Mouse (Mus musculus) forebrain, embryonic 11.5 days (tissue): ENCODE results near the gene Gm4302. TPM values are rescaled to one million over a fixed set of nuclear protein-coding genes. Genes with fewer than 3 reads are reported as not detected.
"Not testable (repeated sequence)": the region's sequence is repeated elsewhere in the genome, so short reads cannot be mapped to it uniquely, and the experiment has no call there.

Experiments used
- ATAC-seq: fragments of 200-750 bp; cut with Nextera tagmentation; replicated peaks from 2 replicates; pipeline ENCODE4 v1.8.0; 2017; ENCODE audit warnings: moderate TSS enrichment; ENCODE audit not compliant: low FRiP score
- DNase-seq: peaks from one replicate; pipeline ENCODE4 v3.0.0-alpha.2; 2017; ENCODE audit warnings: low spot score
- H3K27ac ChIP-seq: fragments of 300-500 bp; sonication (generic); 2 replicates; pipeline ENCODE4 v1.5.1; 2014; ENCODE audit warnings: low read depth, low read length
- H3K27me3 ChIP-seq: fragments of 300-500 bp; sonication (generic); 2 replicates; pipeline ENCODE4 v1.6.1; 2014; ENCODE audit warnings: mild to moderate bottlenecking, low read length, mixed read lengths; ENCODE audit not compliant: control insufficient read depth, insufficient read depth
- H3K36me3 ChIP-seq: fragments of 300-500 bp; sonication (generic); 2 replicates; pipeline ENCODE4 v1.6.1; 2014; ENCODE audit warnings: mild to moderate bottlenecking, low read length, moderate library complexity, mixed read lengths; ENCODE audit not compliant: control insufficient read depth, insufficient read depth
- H3K4me1 ChIP-seq: fragments of 300-500 bp; sonication (generic); replicated peaks from 2 replicates; pipeline ENCODE4 v1.6.1; 2014; ENCODE audit warnings: low read length, mixed read lengths; ENCODE audit not compliant: control insufficient read depth, insufficient read depth
- H3K4me2 ChIP-seq: fragments of 300-500 bp; sonication (generic); 2 replicates; pipeline ENCODE4 v1.6.1; 2014; ENCODE audit warnings: low read depth, mild to moderate bottlenecking, low read length, moderate library complexity, mixed read lengths; ENCODE audit not compliant: severe bottlenecking
- H3K4me3 ChIP-seq: fragments of 300-500 bp; sonication (generic); 2 replicates; pipeline ENCODE4 v1.5.1; 2014; ENCODE audit warnings: low read depth, low read length
- H3K9ac ChIP-seq: fragments of 300-500 bp; sonication (generic); 2 replicates; pipeline ENCODE4 v1.6.1; 2014; ENCODE audit warnings: low read length
- H3K9me3 ChIP-seq: fragments of 300-500 bp; sonication (generic); 2 replicates; pipeline ENCODE4 v1.6.1; 2016; ENCODE audit warnings: low read length, mixed read lengths; ENCODE audit not compliant: control insufficient read depth
- WGBS: fragments of 180-500 bp; shearing (Covaris S2); extraction: QIAGEN DNeasy Blood & Tissue Kit; methylation state at CpG from one replicate; pipeline ENCODE4 v1.1.7; 2014; 5-methylcytosine and 5-hydroxymethylcytosine counted together
- polyA plus RNA-seq: library from polyadenylated mRNA; unstranded; fragments of >200 nt; fragmentation: Nextera tagmentation; extraction: Ambion mirVana; gene quantifications from 2 replicates; pipeline ENCODE4 v1.2.1, GENCODE M21; 2014

Gm4302 gene
- polyA plus RNA-seq = not detected in 2 replicates

GRCm38 (mm10) chr10:100340536-100340935 is at the start of gene Gm4302:
Gene Gm4302, plus strand, starts transcription at chr10:100340836.
- H3K27me3 ChIP-seq, H3K4me3 ChIP-seq, H3K9me3 ChIP-seq, H3K36me3 ChIP-seq, H3K4me1 ChIP-seq, DNase-seq, H3K4me2 ChIP-seq, H3K27ac ChIP-seq, H3K9ac ChIP-seq, ATAC-seq: not testable (repeated sequence)
- WGBS = no CpG with 5 or more reads among the region's 3 CpGs

- Histone ChIP-seq H3K4me1 (no peaks in the 10 kb centered on the region), H3K9me3 (no peaks in the 10 kb centered on the region), H3K4me3 (no peak overlapping the region), H3K36me3 (no peaks in the 10 kb centered on the region), H3K9ac (no peak overlapping the region), H3K27ac (no peak overlapping the region), H3K27me3 (no peaks in the 10 kb centered on the region), H3K4me2 (no peak overlapping the region)
- 90% methylated on average over 2 of the region's 2 CpGs for WGBS
- no peak for DNase-seq
- ATAC-seq = no peak
These were observed 44.5 kb upstream of the Gm4302 start for GRCm38 (mm10) chr10:100296105-100296504.

GRCm38 (mm10) chr10:100300106-100300505 is 40.5 kb upstream of the Gm4302 start:
- not testable (repeated sequence) for H3K4me3 ChIP-seq, H3K4me2 ChIP-seq, H3K4me1 ChIP-seq, H3K9me3 ChIP-seq, DNase-seq, ATAC-seq, H3K36me3 ChIP-seq, H3K9ac ChIP-seq, H3K27ac ChIP-seq, H3K27me3 ChIP-seq

- ATAC-seq, H3K4me3 ChIP-seq, H3K27ac ChIP-seq, H3K9ac ChIP-seq, H3K4me1 ChIP-seq, H3K36me3 ChIP-seq, H3K4me2 ChIP-seq, H3K9me3 ChIP-seq, H3K27me3 ChIP-seq, DNase-seq: not testable (repeated sequence)
- no CpG with 5 or more reads among the region's 2 CpGs for WGBS
These were observed 5.3 kb upstream of the Gm4302 start, which contains the start of gene Gm4301 for GRCm38 (mm10) chr10:100335376-100335775. Gene Gm4301, plus strand, starts transcription at chr10:100335676.

GRCm38 (mm10) chr10:100345672-100346071 is 5.0 kb downstream of the Gm4302 start, which contains the start of gene Gm4303:
Gene Gm4303, plus strand, starts transcription at chr10:100345972.
- not testable (repeated sequence) for H3K4me2 ChIP-seq, DNase-seq

GRCm38 (mm10) chr10:100350793-100351192 is 10.2 kb downstream of the Gm4302 start, which contains the start of gene Gm4305:
Gene Gm4305, plus strand, starts transcription at chr10:100351093.
- not testable (repeated sequence) for H3K9me3 ChIP-seq, DNase-seq, H3K4me1 ChIP-seq, ATAC-seq, H3K9ac ChIP-seq, H3K27me3 ChIP-seq, H3K4me2 ChIP-seq, H3K36me3 ChIP-seq, H3K4me3 ChIP-seq, H3K27ac ChIP-seq
- WGBS = no CpG with 5 or more reads among the region's 3 CpGs

More at GRCm38 (mm10) chr10:100345672-100346071, 5.0 kb downstream of the Gm4302 start, which contains the start of gene Gm4303:
- not testable (repeated sequence) for H3K36me3 ChIP-seq, H3K4me1 ChIP-seq, H3K27ac ChIP-seq, H3K4me3 ChIP-seq, H3K9ac ChIP-seq, H3K27me3 ChIP-seq, ATAC-seq, H3K9me3 ChIP-seq
- WGBS = no CpG with 5 or more reads among the region's 3 CpGs

GRCm38 (mm10) chr10:100356841-100357240 is 16.2 kb downstream of the Gm4302 start:
- ATAC-seq, DNase-seq, H3K4me2 ChIP-seq, H3K4me3 ChIP-seq, H3K27ac ChIP-seq, H3K36me3 ChIP-seq, H3K9ac ChIP-seq, H3K9me3 ChIP-seq, H3K27me3 ChIP-seq, H3K4me1 ChIP-seq: not testable (repeated sequence)
- 75% methylated on average over 2 of the region's 2 CpGs for WGBS

GRCm38 (mm10) chr10:100361038-100361437 is 20.4 kb downstream of the Gm4302 start, which contains the start of gene Gm4307:
Gene Gm4307, plus strand, starts transcription at chr10:100361338.
- H3K9ac ChIP-seq, ATAC-seq, H3K4me2 ChIP-seq, H3K4me1 ChIP-seq, H3K27me3 ChIP-seq, H3K36me3 ChIP-seq, H3K4me3 ChIP-seq, H3K9me3 ChIP-seq, DNase-seq, H3K27ac ChIP-seq: not testable (repeated sequence)
- whole genome bisulfite sequencing = no CpG with 5 or more reads among the region's 3 CpGs

- not testable (repeated sequence) for H3K4me1 ChIP-seq, H3K4me3 ChIP-seq, H3K9ac ChIP-seq, H3K27me3 ChIP-seq, H3K27ac ChIP-seq, H3K4me2 ChIP-seq, DNase-seq, H3K36me3 ChIP-seq, H3K9me3 ChIP-seq, ATAC-seq
- WGBS = no CpG with 5 or more reads among the region's 2 CpGs
These were observed 41.8 kb downstream of the Gm4302 start, which contains the start of gene Gm4312 for GRCm38 (mm10) chr10:100382460-100382859. Gene Gm4312, minus strand, starts transcription at chr10:100382560.
